Mouse (Mus musculus) kidney, postnatal 0 days (tissue): ENCODE results near the gene Atxn10. TPM values are rescaled to one million over a fixed set of nuclear protein-coding genes. Genes with fewer than 3 reads are reported as not detected.
A peak's percentile ranks its signal among the peaks of the same experiment; 100 is the strongest.

Experiments
- ATAC-seq: fragments of 200-750 bp; cut with Nextera tagmentation; replicated peaks from 2 replicates; pipeline ENCODE4 v1.8.0; 2017; ENCODE audit warnings: low read depth, moderate number of reproducible peaks, moderate TSS enrichment, moderate library complexity; ENCODE audit not compliant: low FRiP score
- DNase-seq: peaks from one replicate; pipeline ENCODE4 v3.0.0-alpha.2; 2016; ENCODE audit warnings: low spot score
- H3K27ac ChIP-seq: fragments of 300-500 bp; sonication (generic); 2 replicates; pipeline ENCODE4 v1.5.1; 2014; ENCODE audit warnings: mild to moderate bottlenecking
- H3K27me3 ChIP-seq: fragments of 300-500 bp; sonication (generic); 2 replicates; pipeline ENCODE4 v1.6.1; 2014; ENCODE audit warnings: low read length, mixed read lengths; ENCODE audit not compliant: insufficient read depth
- H3K36me3 ChIP-seq: fragments of 300-500 bp; sonication (generic); 2 replicates; pipeline ENCODE4 v1.6.1; 2014; ENCODE audit warnings: low read length, mixed read lengths; ENCODE audit not compliant: insufficient read depth
- H3K4me1 ChIP-seq: fragments of 300-500 bp; sonication (generic); replicated peaks from 2 replicates; pipeline ENCODE4 v1.6.1; 2014; ENCODE audit warnings: antibody characterized with exemption, low read length, mixed read lengths; ENCODE audit not compliant: insufficient read depth
- H3K4me2 ChIP-seq: fragments of 300-500 bp; sonication (generic); 2 replicates; pipeline ENCODE4 v1.6.1; 2014; ENCODE audit warnings: mild to moderate bottlenecking, low read length, moderate library complexity, mixed read lengths
- H3K4me3 ChIP-seq: fragments of 300-500 bp; sonication (generic); replicated peaks from 2 replicates; pipeline ENCODE4 v1.5.1; 2014; ENCODE audit warnings: low read depth, low read length
- H3K9ac ChIP-seq: fragments of 300-500 bp; sonication (generic); 2 replicates; pipeline ENCODE4 v1.6.1; 2014; ENCODE audit warnings: low read depth, low read length
- H3K9me3 ChIP-seq: fragments of 300-500 bp; sonication (generic); replicated peaks from 2 replicates; pipeline ENCODE4 v1.6.1; 2016; ENCODE audit warnings: low read length, inconsistent platforms, mixed read lengths
- CTCF ChIP-seq: IDR thresholded peaks from 2 replicates; pipeline ENCODE4 v1.5.1; 2016; ENCODE audit warnings: antibody characterized with exemption, low read depth, mild to moderate bottlenecking, moderate library complexity
- WGBS: fragments of 180-500 bp; shearing (Covaris S2); extraction: QIAGEN DNeasy Blood & Tissue Kit; methylation state at CpG from one replicate; pipeline ENCODE4 v1.1.7; 2014; 5-methylcytosine and 5-hydroxymethylcytosine counted together
- polyA plus RNA-seq: library from polyadenylated mRNA; unstranded; fragments of >200 nt; fragmentation: Nextera tagmentation; extraction: Ambion mirVana; gene quantifications from 2 replicates; pipeline ENCODE4 v1.2.1, GENCODE M21; 2015

Gene Atxn10
- polyA plus RNA-seq, 1 experiment from 2014 or later = 215 TPM

GRCm38 (mm10) chr15:85466456-85467067 is 130.5 kb downstream of the Atxn10 start:
- 91% methylated on average over 5 of the region's 5 CpGs for WGBS
- H3K4me2 ChIP-seq = no peak overlapping the region
- H3K9me3 ChIP-seq = no peaks in the 10 kb centered on the region
- H3K27me3 ChIP-seq = no peaks in the 10 kb centered on the region
- no peak for DNase-seq
- H3K36me3 ChIP-seq = peaks cover 16% of the 10 kb centered on the region; the same call in 1 of the 2 replicates
- ATAC-seq = no peak
- H3K9ac ChIP-seq = no peak overlapping the region
- no peak overlapping the region for H3K4me3 ChIP-seq
- no peak for TF ChIP-seq CTCF
- no peak overlapping the region for H3K27ac ChIP-seq
- no peaks in the 10 kb centered on the region for H3K4me1 ChIP-seq

DNA sequence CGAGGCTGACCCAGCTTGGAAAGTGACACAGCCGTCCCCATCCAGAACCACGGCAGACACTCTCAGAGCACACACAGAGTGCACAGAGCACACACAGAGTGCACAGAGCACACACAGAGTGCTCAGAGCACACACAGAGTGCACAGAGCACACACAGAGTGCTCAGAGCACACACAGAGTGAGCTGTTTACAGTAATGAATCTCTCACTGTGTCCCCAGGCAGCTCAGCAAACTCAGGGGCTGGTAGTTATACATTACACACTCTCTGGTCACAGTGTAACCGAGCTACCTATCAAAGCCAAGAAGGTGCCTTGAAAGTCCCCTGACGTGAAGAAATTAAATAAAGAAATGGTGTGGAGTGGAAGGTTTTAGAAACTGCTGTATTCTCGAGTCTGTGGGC is 133.4 kb downstream of the Atxn10 start:
- no peak overlapping the region for H3K27ac ChIP-seq
- H3K4me2 ChIP-seq = no peak overlapping the region
- DNase-seq (no peak), ATAC-seq (0 out of 2 replicates have a peak, but pooled peaks have one; percentile 52)
- 0 out of 2 replicates have a peak, but pooled peaks cover 15% of the 10 kb centered on the region for H3K36me3 ChIP-seq
- H3K4me1 ChIP-seq = no peaks in the 10 kb centered on the region
- WGBS = 61% methylated on average over 6 of the region's 6 CpGs
- no peak overlapping the region for H3K9ac ChIP-seq
- no peaks in the 10 kb centered on the region for H3K9me3 ChIP-seq
- H3K4me3 ChIP-seq = no peak overlapping the region
- H3K27me3 ChIP-seq = no peaks in the 10 kb centered on the region
- no peak for TF ChIP-seq CTCF

- Histone ChIP-seq H3K9ac (no peak overlapping the region), H3K36me3 (0 out of 2 replicates have a peak, but pooled peaks cover 3% of the 10 kb centered on the region), H3K4me1 (no peaks in the 10 kb centered on the region), H3K9me3 (no peaks in the 10 kb centered on the region), H3K4me3 (no peak overlapping the region), H3K4me2 (no peak overlapping the region), H3K27ac (no peak overlapping the region), H3K27me3 (no peaks in the 10 kb centered on the region)
- DNase-seq = no peak
- no peak for ATAC-seq
- WGBS = 72% methylated on average over 3 of the region's 3 CpGs
- TF ChIP-seq CTCF = no peak
These were observed 138.7 kb downstream of the Atxn10 start for GRCm38 (mm10) chr15:85474697-85475096.

- H3K27me3 ChIP-seq = no peaks in the 10 kb centered on the region
- 20% methylated on average over 1 of the region's 1 CpGs for WGBS
- H3K4me3 ChIP-seq = no peak overlapping the region
- H3K4me1 ChIP-seq = no peaks in the 10 kb centered on the region
- no peak for ATAC-seq
- 0 out of 2 replicates have a peak, but pooled peaks cover under 1% of the 10 kb centered on the region for H3K36me3 ChIP-seq
- peak; percentile 39 for DNase-seq
- no peaks in the 10 kb centered on the region for H3K9me3 ChIP-seq
- no peak overlapping the region for H3K27ac ChIP-seq
- TF ChIP-seq CTCF = peak; percentile 85
- H3K9ac ChIP-seq = no peak overlapping the region
- no peak overlapping the region for H3K4me2 ChIP-seq
These were observed 141.5 kb downstream of the Atxn10 start for GRCm38 (mm10) chr15:85477584-85477983.

GRCm38 (mm10) chr15:85479365-85479764 is 143.3 kb downstream of the Atxn10 start:
- no peak for ATAC-seq
- 0 out of 2 replicates have a peak, but pooled peaks have one; percentile 4 for TF ChIP-seq CTCF
- H3K27ac ChIP-seq = no peak overlapping the region
- H3K4me2 ChIP-seq = no peak overlapping the region
- H3K4me3 ChIP-seq = no peak overlapping the region
- H3K36me3 ChIP-seq = no peaks in the 10 kb centered on the region
- DNase-seq = no peak
- H3K9me3 ChIP-seq = no peaks in the 10 kb centered on the region
- no peaks in the 10 kb centered on the region for H3K27me3 ChIP-seq
- 75% methylated on average over 12 of the region's 12 CpGs for WGBS
- H3K4me1 ChIP-seq = no peaks in the 10 kb centered on the region
- H3K9ac ChIP-seq = no peak overlapping the region

DNA sequence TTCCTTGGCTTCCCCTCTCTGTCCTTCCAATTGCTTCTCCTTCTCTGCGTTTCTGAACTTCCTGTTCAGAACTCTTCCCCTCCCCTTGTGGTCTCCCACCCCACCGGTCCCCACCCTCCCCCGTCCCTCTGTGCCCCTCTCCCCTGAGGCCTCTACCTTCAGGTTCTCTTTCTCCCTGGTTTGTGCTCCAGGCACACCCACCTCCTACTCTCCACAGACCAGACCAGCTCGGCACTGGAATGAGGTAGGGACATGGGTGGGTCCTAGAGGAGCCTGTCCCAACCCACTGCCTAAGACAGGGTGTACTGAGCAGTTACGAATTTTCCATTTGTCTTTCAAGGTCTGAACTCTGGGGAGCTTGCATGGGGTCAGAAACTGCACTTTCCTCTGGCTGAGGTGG is 143.9 kb downstream of the Atxn10 start:
- Histone ChIP-seq H3K4me2 (no peak overlapping the region), H3K36me3 (no peaks in the 10 kb centered on the region), H3K27me3 (no peaks in the 10 kb centered on the region), H3K27ac (no peak overlapping the region), H3K9me3 (no peaks in the 10 kb centered on the region), H3K9ac (no peak overlapping the region), H3K4me1 (no peaks in the 10 kb centered on the region), H3K4me3 (no peak overlapping the region)
- WGBS = 43% methylated on average over 5 of the region's 5 CpGs
- no peak for TF ChIP-seq CTCF
- ATAC-seq (no peak), DNase-seq (no peak)
